Mouse (Mus musculus) midbrain, embryonic 11.5 days (tissue): Measurements from ENCODE around the gene Sf3a1. TPM values are rescaled to one million over a fixed set of nuclear protein-coding genes. Genes with fewer than 3 reads are reported as not detected.
A peak's percentile ranks its signal among the peaks of the same experiment; 100 is the strongest.
"Not testable (repeated sequence)": the region's sequence is repeated elsewhere in the genome, so short reads cannot be mapped to it uniquely, and the experiment has no call there.

Source experiments
- ATAC-seq: fragments of 200-750 bp; cut with Nextera tagmentation; 2 replicates; pipeline ENCODE4 v1.8.0; 2017; ENCODE audit warnings: moderate TSS enrichment, moderate library complexity; ENCODE audit not compliant: low FRiP score
- DNase-seq: peaks from one replicate; pipeline ENCODE4 v3.0.0; 2015; ENCODE audit warnings: low spot score; ENCODE audit errors: missing footprints
- H3K27ac ChIP-seq: fragments of 300-500 bp; sonication (generic); 2 replicates; pipeline ENCODE4 v1.5.1; 2014; ENCODE audit warnings: low read depth, low read length
- H3K27me3 ChIP-seq: fragments of 300-500 bp; sonication (generic); 2 replicates; pipeline ENCODE4 v1.6.1; 2014; ENCODE audit warnings: mild to moderate bottlenecking, low read length, moderate library complexity, mixed read lengths; ENCODE audit not compliant: control insufficient read depth, insufficient read depth
- H3K36me3 ChIP-seq: fragments of 300-500 bp; sonication (generic); 2 replicates; pipeline ENCODE4 v1.6.1; 2014; ENCODE audit warnings: mild to moderate bottlenecking, low read length, moderate library complexity, mixed read lengths; ENCODE audit not compliant: control insufficient read depth, insufficient read depth
- H3K4me1 ChIP-seq: fragments of 300-500 bp; sonication (generic); 2 replicates; pipeline ENCODE4 v1.6.1; 2014; ENCODE audit warnings: low read length; ENCODE audit not compliant: control insufficient read depth, insufficient read depth
- H3K4me2 ChIP-seq: fragments of 300-500 bp; sonication (generic); 2 replicates; pipeline ENCODE4 v1.6.1; 2014; ENCODE audit warnings: mild to moderate bottlenecking, moderate library complexity
- H3K4me3 ChIP-seq: fragments of 300-500 bp; sonication (generic); 2 replicates; pipeline ENCODE4 v1.5.1; 2014; ENCODE audit warnings: low read depth, low read length
- H3K9ac ChIP-seq: fragments of 300-500 bp; sonication (generic); 2 replicates; pipeline ENCODE4 v1.6.1; 2014; ENCODE audit warnings: low read length
- H3K9me3 ChIP-seq: fragments of 300-500 bp; sonication (generic); 2 replicates; pipeline ENCODE4 v1.6.1; 2016; ENCODE audit warnings: low read length; ENCODE audit not compliant: control insufficient read depth
- WGBS: fragments of 180-500 bp; shearing (Covaris S2); extraction: QIAGEN DNeasy Blood & Tissue Kit; methylation state at CpG from one replicate; pipeline ENCODE4 v1.1.7; 2014; 5-methylcytosine and 5-hydroxymethylcytosine counted together
- polyA plus RNA-seq: library from polyadenylated mRNA; unstranded; fragments of >200 nt; fragmentation: Nextera tagmentation; extraction: Ambion mirVana; gene quantifications from 2 replicates; pipeline ENCODE4 v1.2.1, GENCODE M21; 2014

The Sf3a1 gene
- 92.1 and 93.6 TPM in 2 replicates for polyA plus RNA-seq

- H3K4me2 ChIP-seq: peak within 1 kb of the TSS; percentile 91
- peak within 1 kb of the TSS; percentile 51 for H3K4me3 ChIP-seq
- peak within 1 kb of the TSS; percentile 66 for H3K9ac ChIP-seq
- WGBS: 2% methylated on average over 53 of the region's 54 CpGs
- H3K36me3 ChIP-seq: peaks cover 24% of the 10 kb centered on the region
- peaks cover 17% of the 10 kb centered on the region for H3K4me1 ChIP-seq
- no peaks in the 10 kb centered on the region for H3K9me3 ChIP-seq
- ATAC-seq: peak; percentile 98
- peak within 1 kb of the TSS; percentile 7; the same call in 1 of the 2 replicates for H3K27ac ChIP-seq
- no peaks in the 10 kb centered on the region for H3K27me3 ChIP-seq
- DNase-seq: peak; percentile 99
These were observed at the start of gene Sf3a1, which contains the start of gene Ccdc157 for GRCm38 (mm10) chr11:4159808-4160708. Gene Sf3a1, plus strand, starts transcription at chr11:4160350. Gene Ccdc157, minus strand, starts transcription at chr11:4160293.

- H3K9me3 ChIP-seq: no peaks in the 10 kb centered on the region
- no peak overlapping the region for H3K4me3 ChIP-seq
- no peak for DNase-seq
These were observed 48.1 kb upstream of the Sf3a1 start for GRCm38 (mm10) chr11:4112033-4112432.

GRCm38 (mm10) chr11:4112861-4113260 is 47.3 kb upstream of the Sf3a1 start:
- H3K36me3 ChIP-seq: no peaks in the 10 kb centered on the region
- H3K9me3 ChIP-seq: no peaks in the 10 kb centered on the region
- no peak overlapping the region for H3K27ac ChIP-seq
- H3K4me1 ChIP-seq: no peaks in the 10 kb centered on the region
- DNase-seq (no peak), ATAC-seq (no peak)
- no peak overlapping the region for H3K4me2 ChIP-seq
- 91% methylated on average over 6 of the region's 6 CpGs for WGBS
- H3K27me3 ChIP-seq: 0 out of 2 replicates have a peak, but pooled peaks cover under 1% of the 10 kb centered on the region
- no peak overlapping the region for H3K9ac ChIP-seq
- no peak overlapping the region for H3K4me3 ChIP-seq

More at GRCm38 (mm10) chr11:4112033-4112432, 48.1 kb upstream of the Sf3a1 start:
- Histone ChIP-seq H3K27ac (no peak overlapping the region), H3K9ac (no peak overlapping the region), H3K36me3 (no peaks in the 10 kb centered on the region), H3K27me3 (no peaks in the 10 kb centered on the region), H3K4me1 (no peaks in the 10 kb centered on the region), H3K4me2 (no peak overlapping the region)
- no peak for ATAC-seq
- 92% methylated on average over 4 of the region's 4 CpGs for WGBS

GRCm38 (mm10) chr11:4113496-4113895 is 46.7 kb upstream of the Sf3a1 start:
- Histone ChIP-seq H3K27me3 (0 out of 2 replicates have a peak, but pooled peaks cover 2% of the 10 kb centered on the region), H3K4me3 (no peak overlapping the region), H3K9me3 (no peaks in the 10 kb centered on the region), H3K4me1 (no peaks in the 10 kb centered on the region), H3K9ac (no peak overlapping the region), H3K36me3 (no peaks in the 10 kb centered on the region), H3K27ac (no peak overlapping the region), H3K4me2 (no peak overlapping the region)
- ATAC-seq (no peak), DNase-seq (no peak)
- 81% methylated on average over 4 of the region's 4 CpGs for WGBS

GRCm38 (mm10) chr11:4113970-4114369 is 46.2 kb upstream of the Sf3a1 start:
- H3K4me2 ChIP-seq: no peak overlapping the region
- H3K36me3 ChIP-seq: no peaks in the 10 kb centered on the region
- H3K27ac ChIP-seq: no peak overlapping the region
- no peak for ATAC-seq
- 0 out of 2 replicates have a peak, but pooled peaks cover 2% of the 10 kb centered on the region for H3K27me3 ChIP-seq
- H3K9me3 ChIP-seq: no peaks in the 10 kb centered on the region
- no peaks in the 10 kb centered on the region for H3K4me1 ChIP-seq
- WGBS: 86% methylated on average over 6 of the region's 6 CpGs
- no peak overlapping the region for H3K9ac ChIP-seq
- no peak for DNase-seq
- no peak overlapping the region for H3K4me3 ChIP-seq

GRCm38 (mm10) chr11:4114541-4114940 is 45.6 kb upstream of the Sf3a1 start:
- 85% methylated on average over 6 of the region's 6 CpGs for WGBS
- not testable (repeated sequence) for H3K4me2 ChIP-seq, H3K36me3 ChIP-seq, H3K9ac ChIP-seq, DNase-seq, H3K27ac ChIP-seq, ATAC-seq, H3K4me3 ChIP-seq, H3K9me3 ChIP-seq, H3K27me3 ChIP-seq, H3K4me1 ChIP-seq

GRCm38 (mm10) chr11:4115407-4115806 is 44.7 kb upstream of the Sf3a1 start:
- H3K9ac ChIP-seq: no peak overlapping the region
- DNase-seq: no peak
- WGBS: 92% methylated on average over 4 of the region's 4 CpGs
- no peak for ATAC-seq
- no peaks in the 10 kb centered on the region for H3K36me3 ChIP-seq
- H3K4me1 ChIP-seq: no peaks in the 10 kb centered on the region
- 0 out of 2 replicates have a peak, but pooled peaks cover 2% of the 10 kb centered on the region for H3K27me3 ChIP-seq
- no peaks in the 10 kb centered on the region for H3K9me3 ChIP-seq
- no peak overlapping the region for H3K4me2 ChIP-seq
- no peak overlapping the region for H3K27ac ChIP-seq
- H3K4me3 ChIP-seq: no peak overlapping the region

- H3K4me2 ChIP-seq: no peak overlapping the region
- 0 out of 2 replicates have a peak, but pooled peaks cover 2% of the 10 kb centered on the region for H3K27me3 ChIP-seq
- no peak overlapping the region for H3K9ac ChIP-seq
- no peaks in the 10 kb centered on the region for H3K9me3 ChIP-seq
- H3K36me3 ChIP-seq: no peaks in the 10 kb centered on the region
- H3K4me1 ChIP-seq: no peaks in the 10 kb centered on the region
- no peak overlapping the region for H3K27ac ChIP-seq
- DNase-seq (no peak), ATAC-seq (no peak)
- 69% methylated on average over 11 of the region's 11 CpGs for WGBS
- H3K4me3 ChIP-seq: no peak overlapping the region
These were observed 43.5 kb upstream of the Sf3a1 start for GRCm38 (mm10) chr11:4116458-4117141.
